Comparison of ENCODE assay signal across 12 mouse cellular contexts in genomic region chr2:181472256-181472827, GRCm38 (mm10). TPM values are rescaled to one million over a fixed set of nuclear protein-coding genes. Genes with fewer than 3 reads are reported as not detected.
A peak's percentile ranks its signal among the peaks of the same experiment; 100 is the strongest.
DNase-seq lines count a peak whose midpoint lies in the region; ATAC-seq and TF ChIP-seq lines count a peak whose summit lies in the region.
"Had no signal": no experiment of that assay in that cellular context is flagged by ENCODE, and none has a peak within 500 bp of the region (broad histone marks: within the 10 kb centered on the region; RNA-seq: fewer than 3 reads in every experiment).

No protein-coding gene starts in this region.

- 0 out of 2 replicates have a peak, but pooled peaks cover 9% of the 10 kb centered on the region for H3K4me1 ChIP-seq in kidney, embryonic 14.5 days (ENCODE audit: control insufficient read depth, insufficient read depth, low read length)
- H3K4me1 ChIP-seq in cortical plate, adult 2 months (ENCODE audit: control insufficient read depth, insufficient read depth, low read length) = 0 out of 2 replicates have a peak, but pooled peaks cover 1% of the 10 kb centered on the region
- peaks cover 4% of the 10 kb centered on the region; the same call in 1 of the 2 replicates for H3K4me1 ChIP-seq in kidney, postnatal 0 days (replicated peaks; ENCODE audit: insufficient read depth, low read length)
- H3K4me1 ChIP-seq: hindbrain, embryonic 15.5 days had no signal

- H3K36me3 ChIP-seq in kidney, embryonic 14.5 days (ENCODE audit: control insufficient read depth, insufficient read depth, low read length) = no peaks in the 10 kb centered on the region
- H3K36me3 ChIP-seq in kidney, postnatal 0 days (ENCODE audit: insufficient read depth, low read length) = no peaks in the 10 kb centered on the region
- H3K36me3 ChIP-seq: hindbrain, embryonic 15.5 days; liver, embryonic 15.5 days had no signal

- DNase-seq in kidney, adult 18-20 months = peak; percentile 38
- peak; percentile 32 for DNase-seq in Muller cell, postnatal 12 days (ENCODE audit: inconsistent ontology term)
- no peak for DNase-seq in kidney, postnatal 0 days (ENCODE audit: low spot score)
- no peak for DNase-seq in spleen, adult 18-20 months
- no peak for DNase-seq in thymus, adult 18-20 months
- DNase-seq: right cerebral cortex, postnatal 14 days had no signal

- TF ChIP-seq POLR2A in cortical plate, adult 2 months (IDR thresholded peaks at IDR 0.05; ENCODE audit: extremely low read depth, insufficient read depth, low read length) = no peak

- H3K4me2 ChIP-seq in kidney, embryonic 14.5 days (replicated peaks; ENCODE audit: low read depth, low read length) = no peak overlapping the region
- no peak overlapping the region for H3K4me2 ChIP-seq in kidney, postnatal 0 days (ENCODE audit: low read length)
- H3K4me2 ChIP-seq: hindbrain, embryonic 15.5 days; liver, embryonic 15.5 days had no signal

- ATAC-seq in kidney, embryonic 14.5 days (ENCODE audit: low FRiP score, low TSS enrichment) = no peak
- no peak; the same call in 1 of the 2 replicates for ATAC-seq in kidney, postnatal 0 days (replicated peaks; ENCODE audit: low FRiP score, low read depth)
- ATAC-seq: midbrain, embryonic 16.5 days had no signal

- no peaks in the 10 kb centered on the region for H3K27me3 ChIP-seq in kidney, embryonic 14.5 days (ENCODE audit: control insufficient read depth, insufficient read depth, low read length)
- no peaks in the 10 kb centered on the region for H3K27me3 ChIP-seq in kidney, postnatal 0 days (ENCODE audit: insufficient read depth, low read length)
- H3K27me3 ChIP-seq: hindbrain, embryonic 15.5 days; liver, embryonic 15.5 days had no signal

- no peak for TF ChIP-seq CTCF in cortical plate, adult 2 months (IDR thresholded peaks at IDR 0.05; ENCODE audit: extremely low read depth, insufficient read depth, low read length)
- no peak for TF ChIP-seq CTCF in kidney, postnatal 0 days (IDR thresholded peaks at IDR 0.05; ENCODE audit: low read depth)

- no peak overlapping the region for H3K27ac ChIP-seq in kidney, embryonic 14.5 days (ENCODE audit: low read depth, low read length)
- 0 out of 2 replicates have a peak overlapping the region, but pooled peaks have one; percentile 8 for H3K27ac ChIP-seq in cortical plate, adult 2 months (ENCODE audit: insufficient read depth, low read length)
- peak overlapping the region; percentile 68 for H3K27ac ChIP-seq in kidney, postnatal 0 days
- H3K27ac ChIP-seq: hindbrain, embryonic 15.5 days; liver, embryonic 15.5 days had no signal

- no peak overlapping the region for H3K9ac ChIP-seq in kidney, embryonic 14.5 days (ENCODE audit: low read depth, low read length)
- H3K9ac ChIP-seq in kidney, postnatal 0 days (ENCODE audit: low read depth, low read length) = no peak overlapping the region
- H3K9ac ChIP-seq: hindbrain, embryonic 15.5 days; liver, embryonic 15.5 days had no signal

- WGBS in kidney, embryonic 14.5 days = 60% methylated on average over 1 of the region's 1 CpGs
- 55% methylated on average over 1 of the region's 1 CpGs for WGBS in kidney, postnatal 0 days

- H3K4me3 ChIP-seq in kidney, embryonic 14.5 days (ENCODE audit: low read length) = no peak overlapping the region
- no peak overlapping the region for H3K4me3 ChIP-seq in cortical plate, adult 2 months (ENCODE audit: insufficient read depth, low read length)
- H3K4me3 ChIP-seq in kidney, postnatal 0 days (replicated peaks; ENCODE audit: low read depth, low read length) = no peak overlapping the region
- H3K4me3 ChIP-seq: hindbrain, embryonic 15.5 days; liver, embryonic 15.5 days had no signal

- no peaks in the 10 kb centered on the region for H3K9me3 ChIP-seq in kidney, embryonic 14.5 days (ENCODE audit: control insufficient read depth, low read length)
- H3K9me3 ChIP-seq in kidney, postnatal 0 days (replicated peaks; ENCODE audit: low read length) = no peaks in the 10 kb centered on the region
- H3K9me3 ChIP-seq: hindbrain, embryonic 15.5 days; liver, embryonic 15.5 days had no signal

RNA-seq across cellular contexts. Expression of gene Zbtb46, which starts 13.1 kb away (rescaled TPM):
- polyA plus RNA-seq in kidney, embryonic 14.5 days (2014; fragmentation: Nextera tagmentation; extraction: Ambion mirVana) = 13.7 and 26.6 TPM in 2 replicates
- polyA plus RNA-seq in cortical plate, adult 2 months (2012; rRNA removed) = 7.5 TPM in 2 replicates
- polyA plus RNA-seq in kidney, postnatal 0 days (2015; fragmentation: Nextera tagmentation; extraction: Ambion mirVana) = 15.6 and 17.8 TPM in 2 replicates

RNA-seq across cellular contexts. Expression of gene Abhd16b, which starts 20.7 kb away (rescaled TPM):
- 0.14 and 0.19 TPM in 2 replicates for polyA plus RNA-seq in kidney, embryonic 14.5 days (2014; fragmentation: Nextera tagmentation; extraction: Ambion mirVana)
- polyA plus RNA-seq in cortical plate, adult 2 months (2012; rRNA removed) = not detected in 2 replicates
- polyA plus RNA-seq in kidney, postnatal 0 days (2015; fragmentation: Nextera tagmentation; extraction: Ambion mirVana) = 0.12 and 0.17 TPM in 2 replicates
- polyA plus RNA-seq: liver, embryonic 15.5 days; midbrain, embryonic 16.5 days; neural tube, embryonic 14.5 days had no signal

RNA-seq across cellular contexts. Expression of gene Tpd52l2, which starts 24.6 kb away (rescaled TPM):
- 175 and 184 TPM in 2 replicates for polyA plus RNA-seq in kidney, embryonic 14.5 days (2014; fragmentation: Nextera tagmentation; extraction: Ambion mirVana)
- 112 and 120 TPM in 2 replicates for polyA plus RNA-seq in cortical plate, adult 2 months (2012; rRNA removed)
- polyA plus RNA-seq in kidney, postnatal 0 days (2015; fragmentation: Nextera tagmentation; extraction: Ambion mirVana) = 140 and 144 TPM in 2 replicates

RNA-seq across cellular contexts. Expression of gene Dnajc5, which starts 47.9 kb away (rescaled TPM):
- 41.5 and 82.2 TPM in 2 replicates for polyA plus RNA-seq in kidney, embryonic 14.5 days (2014; fragmentation: Nextera tagmentation; extraction: Ambion mirVana)
- polyA plus RNA-seq in cortical plate, adult 2 months (2012; rRNA removed) = 167 and 177 TPM in 2 replicates
- 70.5 and 79.5 TPM in 2 replicates for polyA plus RNA-seq in kidney, postnatal 0 days (2015; fragmentation: Nextera tagmentation; extraction: Ambion mirVana)

Comparison
In these comparisons a context has a peak if more than half of its experiments do, and no peak if none do; other contexts are left out.
1. DNase-seq: peak in kidney, adult 18-20 months (single experiment) and Muller cell, postnatal 12 days (single experiment); none in kidney, postnatal 0 days (single experiment), spleen, adult 18-20 months (0 of 2) and thymus, adult 18-20 months (0 of 2).